Mouse (Mus musculus): ENCODE data around the gene Ly6g5b. TPM values are rescaled to one million over a fixed set of nuclear protein-coding genes. Genes with fewer than 3 reads are reported as not detected.

Gene Ly6g5b
- polyA plus RNA-seq, 1 experiment, result 0.46 TPM

Other genes with a start within 250 kb of the Ly6g5b start
- gene Zbtb12, start 235.9 kb downstream of the Ly6g5b start, polyA plus RNA-seq (2012; rRNA removed), result 4.8 and 6.3 TPM in 2 replicates
- gene Gm20547, start 233.4 kb downstream of the Ly6g5b start, polyA plus RNA-seq (2012; rRNA removed), result 0.04 and 0.05 TPM in 2 replicates
- 36.4 and 36.8 TPM in 2 replicates for gene C2, start 217.2 kb downstream of the Ly6g5b start, polyA plus RNA-seq (2012; rRNA removed)
- gene Ehmt2, start 217.0 kb downstream of the Ly6g5b start, polyA plus RNA-seq (2012; rRNA removed), result 30.4 and 37.6 TPM in 2 replicates
- gene Slc44a4, start 201.0 kb downstream of the Ly6g5b start, polyA plus RNA-seq (2012; rRNA removed), result 3.8 and 5.8 TPM in 2 replicates
- 21.1 and 21.2 TPM in 2 replicates for gene Neu1, start 184.2 kb downstream of the Ly6g5b start, polyA plus RNA-seq (2012; rRNA removed)
- 3.1 and 3.3 TPM in 2 replicates for gene Hspa1b, start 156.2 kb downstream of the Ly6g5b start, polyA plus RNA-seq (2012; rRNA removed)
- gene Gm20481, start 145.5 kb downstream of the Ly6g5b start, polyA plus RNA-seq (2012; rRNA removed), result not detected in 2 replicates
- gene Hspa1a, start 143.3 kb downstream of the Ly6g5b start, polyA plus RNA-seq (2012; rRNA removed), result 1.9 and 2.5 TPM in 2 replicates
- gene Hspa1l, start 142.7 kb downstream of the Ly6g5b start, polyA plus RNA-seq (2012; rRNA removed), result 0.06 and 0.07 TPM in 2 replicates
- gene Lsm2, start 133.6 kb downstream of the Ly6g5b start, polyA plus RNA-seq (2012; rRNA removed), result 64.3 and 69.6 TPM in 2 replicates
- gene Vars, start 114.4 kb downstream of the Ly6g5b start, polyA plus RNA-seq (2012; rRNA removed), result 42.1 and 47.2 TPM in 2 replicates
- gene Vwa7, start 98.8 kb downstream of the Ly6g5b start, polyA plus RNA-seq (2012; rRNA removed), result 0.17 and 0.23 TPM in 2 replicates
- 4.3 and 5.0 TPM in 2 replicates for gene Sapcd1, start 87.4 kb downstream of the Ly6g5b start, polyA plus RNA-seq (2012; rRNA removed)
- gene Msh5, start 68.7 kb downstream of the Ly6g5b start, polyA plus RNA-seq (2012; rRNA removed), result 7.7 and 8.5 TPM in 2 replicates
- gene Clic1, start 65.5 kb downstream of the Ly6g5b start, polyA plus RNA-seq (2012; rRNA removed), result 88.4 and 92.7 TPM in 2 replicates
- 13.9 and 14.9 TPM in 2 replicates for gene Ddah2, start 56.4 kb downstream of the Ly6g5b start, polyA plus RNA-seq (2012; rRNA removed)
- 0.06 TPM in 1 of 2 replicates, not detected in the other for gene Ly6g6c, start 50.0 kb downstream of the Ly6g5b start, polyA plus RNA-seq (2012; rRNA removed)
- 1.5 and 1.9 TPM in 2 replicates for gene Mpig6b, start 49.2 kb downstream of the Ly6g5b start, polyA plus RNA-seq (2012; rRNA removed)
- gene Ly6g6e, start 38.5 kb downstream of the Ly6g5b start, polyA plus RNA-seq (2012; rRNA removed), result 0.28 and 0.30 TPM in 2 replicates
- gene Ly6g6d, start 37.4 kb downstream of the Ly6g5b start, polyA plus RNA-seq (2012; rRNA removed), result 0.71 and 0.79 TPM in 2 replicates
- gene Ly6g6f, start 29.8 kb downstream of the Ly6g5b start, polyA plus RNA-seq (2012; rRNA removed), result 4.7 and 4.8 TPM in 2 replicates
- 32.1 and 32.4 TPM in 2 replicates for gene Abhd16a, start 26.2 kb downstream of the Ly6g5b start, polyA plus RNA-seq (2012; rRNA removed)
- gene Ly6g5c, start 7.1 kb downstream of the Ly6g5b start, polyA plus RNA-seq (2012; rRNA removed), result not detected in 2 replicates
- 8.0 and 8.7 TPM in 2 replicates for gene Gpank1, start 6.0 kb upstream of the Ly6g5b start, polyA plus RNA-seq (2012; rRNA removed)
- 84.1 and 85.2 TPM in 2 replicates for gene Csnk2b, start 6.6 kb upstream of the Ly6g5b start, polyA plus RNA-seq (2012; rRNA removed)
- gene D17H6S53E, start 10.9 kb upstream of the Ly6g5b start, polyA plus RNA-seq (2012; rRNA removed), result 1.8 and 2.0 TPM in 2 replicates
- 464 and 524 TPM in 2 replicates for gene Apom, start 16.6 kb upstream of the Ly6g5b start, polyA plus RNA-seq (2012; rRNA removed)
- gene Bag6, start 19.8 kb upstream of the Ly6g5b start, polyA plus RNA-seq (2012; rRNA removed), result 37.8 and 48.6 TPM in 2 replicates
- 42.6 and 57.5 TPM in 2 replicates for gene Prrc2a, start 49.5 kb upstream of the Ly6g5b start, polyA plus RNA-seq (2012; rRNA removed)
- 10.5 and 12.9 TPM in 2 replicates for gene Aif1, start 60.6 kb upstream of the Ly6g5b start, polyA plus RNA-seq (2012; rRNA removed)
- gene Lst1, start 73.0 kb upstream of the Ly6g5b start, polyA plus RNA-seq (2012; rRNA removed), result 69.9 and 71.0 TPM in 2 replicates
- gene Ltb, start 79.0 kb upstream of the Ly6g5b start, polyA plus RNA-seq (2012; rRNA removed), result 5.2 and 5.9 TPM in 2 replicates
- gene Tnf, start 86.6 kb upstream of the Ly6g5b start, polyA plus RNA-seq (2012; rRNA removed), result 1.4 TPM in 2 replicates
- gene Lta, start 89.9 kb upstream of the Ly6g5b start, polyA plus RNA-seq (2012; rRNA removed), result 0.06 TPM in 1 of 2 replicates, not detected in the other
- gene Gm16181, start 105.4 kb upstream of the Ly6g5b start, polyA plus RNA-seq (2012; rRNA removed), result 0.08 and 0.26 TPM in 2 replicates
- 2.0 and 2.3 TPM in 2 replicates for gene Atp6v1g2, start 118.2 kb upstream of the Ly6g5b start, polyA plus RNA-seq (2012; rRNA removed)
- gene Nfkbil1, start 120.4 kb upstream of the Ly6g5b start, polyA plus RNA-seq (2012; rRNA removed), result 5.1 and 5.4 TPM in 2 replicates
- gene Ddx39b, start 126.3 kb upstream of the Ly6g5b start, polyA plus RNA-seq (2012; rRNA removed), result 170 and 199 TPM in 2 replicates
- gene H2-D1, start 147.3 kb upstream of the Ly6g5b start, polyA plus RNA-seq (2012; rRNA removed), result 108 and 132 TPM in 2 replicates
- gene H2-Q1, start 205.0 kb upstream of the Ly6g5b start, polyA plus RNA-seq (2012; rRNA removed), result 0.06 TPM in 2 replicates
- gene H2-Q2, start 226.8 kb upstream of the Ly6g5b start, polyA plus RNA-seq (2012; rRNA removed), result 2.3 and 3.8 TPM in 2 replicates

Measured in liver, embryonic 18 days (tissue).